Mouse (Mus musculus): Measurements from ENCODE around the gene Dpp4. TPM values are rescaled to one million over a fixed set of nuclear protein-coding genes. Genes with fewer than 3 reads are reported as not detected.

Dpp4 gene
- polyA plus RNA-seq, 1 experiment from 2014 or later, result 9.0 TPM

- WGBS (ENCODE audit: insufficient replicate concordance), result 67% methylated on average over 7 of the region's 7 CpGs
These were observed 74.9 kb downstream of the Dpp4 start for GRCm38 (mm10) chr2:62337086-62337485.

GRCm38 (mm10) chr2:62334397-62335243 lies 77.4 kb downstream of the Dpp4 start:
- peaks cover 7% of the 10 kb centered on the region; the same call in 1 of the 2 replicates for H3K4me1 ChIP-seq (ENCODE audit: insufficient read depth)

More at GRCm38 (mm10) chr2:62337086-62337485, 74.9 kb downstream of the Dpp4 start:
- H3K9ac ChIP-seq (replicated peaks), result no peak overlapping the region
- H3K27ac ChIP-seq (ENCODE audit: low read depth), result no peak overlapping the region
- no peak for ATAC-seq
- no peaks in the 10 kb centered on the region for H3K27me3 ChIP-seq (ENCODE audit: insufficient read depth, low read length)
- no peaks in the 10 kb centered on the region for H3K9me3 ChIP-seq (ENCODE audit: low read length)
- no peak overlapping the region for H3K4me3 ChIP-seq (ENCODE audit: low read depth, low read length)
- DNase-seq, result no peak
- peaks cover 7% of the 10 kb centered on the region; the same call in 1 of the 2 replicates for H3K4me1 ChIP-seq (ENCODE audit: insufficient read depth)
- no peaks in the 10 kb centered on the region; the same call in 1 of the 2 replicates for H3K36me3 ChIP-seq (replicated peaks; ENCODE audit: insufficient read depth, low read length)
- H3K4me2 ChIP-seq (ENCODE audit: low read depth, low read length), result no peak overlapping the region
- TF ChIP-seq CTCF (IDR thresholded peaks at IDR 0.05; ENCODE audit: low read depth) (no peak), EP300 (IDR thresholded peaks at IDR 0.05; ENCODE audit: low read depth) (no peak)

GRCm38 (mm10) chr2:62332465-62332864 lies 79.6 kb downstream of the Dpp4 start:
- DNase-seq (no peak), ATAC-seq (no peak)
- Histone ChIP-seq H3K27me3 (ENCODE audit: insufficient read depth, low read length) (no peaks in the 10 kb centered on the region), H3K4me3 (ENCODE audit: low read depth, low read length) (no peak overlapping the region), H3K36me3 (replicated peaks; ENCODE audit: insufficient read depth, low read length) (no peaks in the 10 kb centered on the region), H3K4me1 (ENCODE audit: insufficient read depth) (peaks cover 7% of the 10 kb centered on the region; the same call in 1 of the 2 replicates), H3K27ac (ENCODE audit: low read depth) (no peak overlapping the region), H3K9me3 (ENCODE audit: low read length) (no peaks in the 10 kb centered on the region), H3K9ac (replicated peaks) (no peak overlapping the region), H3K4me2 (ENCODE audit: low read depth, low read length) (no peak overlapping the region)
- no peak for TF ChIP-seq EP300 (IDR thresholded peaks at IDR 0.05; ENCODE audit: low read depth)
- TF ChIP-seq CTCF (IDR thresholded peaks at IDR 0.05; ENCODE audit: low read depth), result no peak
- 83% methylated on average over 8 of the region's 8 CpGs for WGBS (ENCODE audit: insufficient replicate concordance)

More at GRCm38 (mm10) chr2:62334397-62335243, 77.4 kb downstream of the Dpp4 start:
- Histone ChIP-seq H3K27ac (ENCODE audit: low read depth) (no peak overlapping the region), H3K4me2 (ENCODE audit: low read depth, low read length) (no peak overlapping the region), H3K9ac (replicated peaks) (no peak overlapping the region), H3K4me3 (ENCODE audit: low read depth, low read length) (no peak overlapping the region), H3K36me3 (replicated peaks; ENCODE audit: insufficient read depth, low read length) (no peaks in the 10 kb centered on the region), H3K9me3 (ENCODE audit: low read length) (no peaks in the 10 kb centered on the region), H3K27me3 (ENCODE audit: insufficient read depth, low read length) (no peaks in the 10 kb centered on the region)
- no peak for DNase-seq
- ATAC-seq, result peak; percentile 76
- no peak for TF ChIP-seq EP300 (IDR thresholded peaks at IDR 0.05; ENCODE audit: low read depth)
- 75% methylated on average over 4 of the region's 4 CpGs for WGBS (ENCODE audit: insufficient replicate concordance)

- Histone ChIP-seq H3K27ac (ENCODE audit: low read depth) (no peak overlapping the region), H3K4me2 (ENCODE audit: low read depth, low read length) (no peak overlapping the region), H3K27me3 (ENCODE audit: insufficient read depth, low read length) (no peaks in the 10 kb centered on the region), H3K36me3 (replicated peaks; ENCODE audit: insufficient read depth, low read length) (no peaks in the 10 kb centered on the region), H3K9ac (replicated peaks) (no peak overlapping the region), H3K4me1 (ENCODE audit: insufficient read depth) (peaks cover 7% of the 10 kb centered on the region; the same call in 1 of the 2 replicates), H3K4me3 (ENCODE audit: low read depth, low read length) (no peak overlapping the region), H3K9me3 (ENCODE audit: low read length) (no peaks in the 10 kb centered on the region)
- 46% methylated on average over 4 of the region's 4 CpGs for WGBS (ENCODE audit: insufficient replicate concordance)
- TF ChIP-seq EP300 (IDR thresholded peaks at IDR 0.05; ENCODE audit: low read depth), result no peak
- TF ChIP-seq CTCF (IDR thresholded peaks at IDR 0.05; ENCODE audit: low read depth), result no peak
- ATAC-seq (no peak), DNase-seq (no peak)
These were observed 80.1 kb downstream of the Dpp4 start for GRCm38 (mm10) chr2:62331913-62332312.

GRCm38 (mm10) chr2:62325388-62325787 lies 86.6 kb downstream of the Dpp4 start:
- DNase-seq (no peak), ATAC-seq (no peak)
- H3K4me3 ChIP-seq (ENCODE audit: low read depth, low read length), result no peak overlapping the region
- TF ChIP-seq EP300 (IDR thresholded peaks at IDR 0.05; ENCODE audit: low read depth) (no peak), CTCF (IDR thresholded peaks at IDR 0.05; ENCODE audit: low read depth) (no peak)
- no peak overlapping the region for H3K27ac ChIP-seq (ENCODE audit: low read depth)
- H3K4me1 ChIP-seq (ENCODE audit: insufficient read depth), result no peaks in the 10 kb centered on the region
- no peak overlapping the region for H3K4me2 ChIP-seq (ENCODE audit: low read depth, low read length)
- H3K36me3 ChIP-seq (replicated peaks; ENCODE audit: insufficient read depth, low read length), result no peaks in the 10 kb centered on the region
- no peak overlapping the region for H3K9ac ChIP-seq (replicated peaks)
- no peaks in the 10 kb centered on the region for H3K9me3 ChIP-seq (ENCODE audit: low read length)
- 82% methylated on average over 2 of the region's 2 CpGs for WGBS (ENCODE audit: insufficient replicate concordance)
- no peaks in the 10 kb centered on the region for H3K27me3 ChIP-seq (ENCODE audit: insufficient read depth, low read length)

GRCm38 (mm10) chr2:62323078-62323637 lies 88.9 kb downstream of the Dpp4 start:
- TF ChIP-seq EP300 (IDR thresholded peaks at IDR 0.05; ENCODE audit: low read depth) (no peak), CTCF (IDR thresholded peaks at IDR 0.05; ENCODE audit: low read depth) (no peak)
- no peak overlapping the region for H3K9ac ChIP-seq (replicated peaks)
- WGBS (ENCODE audit: insufficient replicate concordance), result 79% methylated on average over 9 of the region's 9 CpGs
- no peaks in the 10 kb centered on the region for H3K4me1 ChIP-seq (ENCODE audit: insufficient read depth)
- H3K9me3 ChIP-seq (ENCODE audit: low read length), result no peaks in the 10 kb centered on the region
- ATAC-seq (no peak), DNase-seq (no peak)
- no peak overlapping the region for H3K27ac ChIP-seq (ENCODE audit: low read depth)
- H3K36me3 ChIP-seq (replicated peaks; ENCODE audit: insufficient read depth, low read length), result no peaks in the 10 kb centered on the region
- H3K27me3 ChIP-seq (ENCODE audit: insufficient read depth, low read length), result no peaks in the 10 kb centered on the region
- no peak overlapping the region for H3K4me2 ChIP-seq (ENCODE audit: low read depth, low read length)
- no peak overlapping the region for H3K4me3 ChIP-seq (ENCODE audit: low read depth, low read length)
